Mouse (Mus musculus) liver, embryonic 14.5 days (tissue): ENCODE measurements at regions not wholly inside any gene's neighbourhood (a gene's known extent, or its start where the extent isn't known, plus 50 kb on each side); places are given as distances from the start of the nearest gene placed in this dataset.

ENCODE experiments used
- ATAC-seq: fragments of 200-750 bp; cut with Nextera tagmentation; 2 replicates; pipeline ENCODE4 v1.8.0; 2017; ENCODE audit warnings: moderate number of reproducible peaks, mild to moderate bottlenecking, moderate library complexity; ENCODE audit not compliant: insufficient read depth
- DNase-seq, 3 experiments: peaks; one replicate each; pipeline ENCODE4 v3.0.0-alpha.2; 2012 to 2013; ENCODE audit warnings: low read depth in 3 of 3, low spot score in 3 of 3
- H3K27ac ChIP-seq: fragments of 300-500 bp; sonication (generic); 2 replicates; pipeline ENCODE4 v1.5.1; 2014; ENCODE audit warnings: moderate library complexity, mild to moderate bottlenecking, control low read depth, inconsistent platforms
- H3K27me3 ChIP-seq: fragments of 300-500 bp; sonication (generic); 2 replicates; pipeline ENCODE4 v1.6.1; 2014; ENCODE audit warnings: mild to moderate bottlenecking, low read length, moderate library complexity; ENCODE audit not compliant: control insufficient read depth, insufficient read depth
- H3K36me3 ChIP-seq: fragments of 300-500 bp; sonication (generic); replicated peaks from 2 replicates; pipeline ENCODE4 v1.6.1; 2014; ENCODE audit warnings: low read depth; ENCODE audit not compliant: control insufficient read depth, insufficient read depth
- H3K4me1 ChIP-seq, 2 experiments: fragments of 200-500 bp in 1 of 2; fragments of 300-500 bp in 1 of 2; sonication (generic) in 1 of 2; replicated peaks; 2 replicates each; pipeline ENCODE4 v1.6.1; 2012 to 2014; ENCODE audit warnings: antibody characterized with exemption in 1 of 2, inconsistent platforms in 1 of 2, low read length in 1 of 2; ENCODE audit not compliant: control insufficient read depth in 2 of 2, insufficient read depth in 2 of 2
- H3K4me2 ChIP-seq: fragments of 300-500 bp; sonication (generic); 2 replicates; pipeline ENCODE4 v1.6.1; 2014; ENCODE audit warnings: low read depth, mild to moderate bottlenecking, control low read depth, moderate library complexity
- H3K4me3 ChIP-seq, 2 experiments: fragments of 200-500 bp in 1 of 2; fragments of 300-500 bp in 1 of 2; sonication (generic) in 1 of 2; 2 replicates each; pipeline ENCODE4 v1.5.1; 2012 to 2014; ENCODE audit warnings: low read depth in 2 of 2, low read length in 2 of 2, mild to moderate bottlenecking in 2 of 2, control low read depth in 1 of 2, inconsistent platforms in 1 of 2, moderate library complexity in 1 of 2; ENCODE audit not compliant: insufficient read depth in 1 of 2
- H3K9ac ChIP-seq: fragments of 300-500 bp; sonication (generic); replicated peaks from 2 replicates; pipeline ENCODE4 v1.6.1; 2014; ENCODE audit warnings: mild to moderate bottlenecking, control low read depth, moderate library complexity
- H3K9me3 ChIP-seq: fragments of 300-500 bp; sonication (generic); 2 replicates; pipeline ENCODE4 v1.6.1; 2016; ENCODE audit warnings: low read length, mixed read lengths; ENCODE audit not compliant: control insufficient read depth
- CTCF ChIP-seq: IDR thresholded peaks from 2 replicates; pipeline ENCODE4 v1.5.1; 2016; ENCODE audit warnings: antibody characterized with exemption, low read depth, control low read depth
- EP300 ChIP-seq: IDR thresholded peaks from 2 replicates; pipeline ENCODE4 v1.6.1; 2016; ENCODE audit warnings: antibody characterized with exemption, low read depth
- WGBS: fragments of 180-500 bp; shearing (Covaris S2); extraction: QIAGEN DNeasy Blood & Tissue Kit; methylation state at CpG from one replicate; pipeline ENCODE4 v1.1.7; 2014; ENCODE audit not compliant: insufficient replicate concordance; 5-methylcytosine and 5-hydroxymethylcytosine counted together

GRCm38 (mm10) chr3:34562893-34563292 lies 87.3 kb upstream of the Sox2 start:
- DNase-seq = no peak
- no peak for TF ChIP-seq EP300
- no peak for TF ChIP-seq CTCF
- Histone ChIP-seq H3K27ac (no peak overlapping the region), H3K9ac (no peak overlapping the region), H3K9me3 (no peaks in the 10 kb centered on the region), H3K4me1 (no peaks in the 10 kb centered on the region), H3K4me3 (no peak overlapping the region), H3K27me3 (no peaks in the 10 kb centered on the region), H3K4me2 (no peak overlapping the region), H3K36me3 (no peaks in the 10 kb centered on the region)
- no peak for ATAC-seq
- 54% methylated on average over 8 of the region's 8 CpGs for WGBS

DNA sequence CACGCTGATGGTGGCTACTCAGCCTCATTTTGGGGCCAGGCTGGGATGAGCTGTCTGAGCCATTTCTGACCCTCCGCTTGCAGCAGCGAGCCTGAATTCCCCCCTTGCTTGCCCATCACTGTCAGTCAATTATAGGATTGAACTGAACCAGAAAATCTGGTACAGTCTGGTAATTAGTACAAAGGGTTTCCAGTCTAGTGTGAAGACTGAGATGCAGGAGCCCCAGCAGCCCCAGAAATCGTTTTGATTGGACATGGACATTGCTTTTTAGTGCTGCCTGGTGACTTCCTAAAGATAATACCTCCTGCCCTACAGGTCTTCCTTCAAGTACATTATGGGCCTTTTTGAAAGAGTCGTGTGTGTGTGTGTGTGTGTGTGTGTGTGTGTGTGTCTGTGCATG lies 88.5 kb upstream of the Sox2 start:
- ATAC-seq (no peak), DNase-seq (no peak)
- TF ChIP-seq CTCF (no peak), EP300 (no peak)
- Histone ChIP-seq H3K27ac (no peak overlapping the region), H3K36me3 (no peaks in the 10 kb centered on the region), H3K4me3 (no peak overlapping the region), H3K9ac (no peak overlapping the region), H3K4me2 (no peak overlapping the region), H3K27me3 (no peaks in the 10 kb centered on the region), H3K4me1 (no peaks in the 10 kb centered on the region), H3K9me3 (no peaks in the 10 kb centered on the region)
- 49% methylated on average over 5 of the region's 5 CpGs for WGBS

DNA sequence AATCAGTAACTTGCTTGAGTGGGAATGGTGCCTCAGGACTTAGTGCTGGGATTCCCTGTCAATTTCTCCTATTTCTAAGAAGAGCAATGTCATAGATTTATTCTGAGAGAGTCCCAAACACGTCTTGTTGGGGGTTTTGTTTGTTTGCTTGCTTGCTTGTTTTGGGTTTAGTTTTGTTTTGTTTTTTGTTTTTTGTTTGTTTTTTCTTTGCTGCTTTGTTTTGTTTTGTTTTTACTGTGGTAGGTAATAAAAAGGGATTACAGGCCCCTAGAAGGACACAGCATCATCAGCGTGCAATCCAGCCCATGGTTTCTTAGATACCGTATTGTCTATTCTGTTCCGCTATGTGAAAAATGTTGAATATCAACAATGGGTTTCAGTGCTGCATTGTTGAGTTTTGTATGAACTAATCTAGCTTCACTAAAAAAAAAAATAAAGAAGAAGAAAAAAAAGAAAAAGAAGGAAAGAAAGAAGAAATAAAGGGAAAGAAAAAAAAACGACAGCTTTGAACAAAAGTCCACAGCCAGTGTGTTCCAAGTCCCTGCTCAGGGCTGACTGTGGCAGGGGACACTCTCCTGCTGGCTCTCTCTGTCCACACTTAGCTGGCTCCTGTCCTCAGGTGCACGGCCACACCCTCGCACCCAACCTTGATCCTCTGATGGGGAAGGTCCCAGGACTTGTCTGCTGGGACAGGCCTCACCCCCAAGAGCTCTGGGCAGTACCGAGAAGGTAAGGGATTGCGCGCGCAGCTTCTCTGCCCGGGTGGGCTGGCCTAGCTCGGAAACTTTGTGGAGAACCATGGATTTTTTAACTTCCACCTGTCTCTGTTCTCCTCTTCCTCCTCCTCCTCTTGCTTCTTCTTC lies 90.1 kb upstream of the Sox2 start:
- no peaks in the 10 kb centered on the region for H3K27me3 ChIP-seq
- WGBS = 71% methylated on average over 13 of the region's 13 CpGs
- no peaks in the 10 kb centered on the region for H3K36me3 ChIP-seq
- TF ChIP-seq EP300 (no peak), CTCF (no peak)
- no peaks in the 10 kb centered on the region for H3K9me3 ChIP-seq
- H3K4me3 ChIP-seq = no peak overlapping the region
- H3K27ac ChIP-seq = no peak overlapping the region
- DNase-seq (no peak), ATAC-seq (no peak)
- no peak overlapping the region for H3K4me2 ChIP-seq
- no peak overlapping the region for H3K9ac ChIP-seq
- no peaks in the 10 kb centered on the region for H3K4me1 ChIP-seq

- no peak overlapping the region for H3K4me2 ChIP-seq
- no peak for DNase-seq
- WGBS = 58% methylated on average over 10 of the region's 10 CpGs
- H3K9me3 ChIP-seq = no peaks in the 10 kb centered on the region
- no peak overlapping the region for H3K4me3 ChIP-seq
- H3K27ac ChIP-seq = no peak overlapping the region
- TF ChIP-seq EP300 (no peak), CTCF (no peak)
- ATAC-seq = no peak
- H3K4me1 ChIP-seq = no peaks in the 10 kb centered on the region
- no peak overlapping the region for H3K9ac ChIP-seq
- H3K36me3 ChIP-seq = no peaks in the 10 kb centered on the region
- H3K27me3 ChIP-seq = no peaks in the 10 kb centered on the region
These were observed 91.2 kb upstream of the Sox2 start for GRCm38 (mm10) chr3:34558821-34559520.

DNA sequence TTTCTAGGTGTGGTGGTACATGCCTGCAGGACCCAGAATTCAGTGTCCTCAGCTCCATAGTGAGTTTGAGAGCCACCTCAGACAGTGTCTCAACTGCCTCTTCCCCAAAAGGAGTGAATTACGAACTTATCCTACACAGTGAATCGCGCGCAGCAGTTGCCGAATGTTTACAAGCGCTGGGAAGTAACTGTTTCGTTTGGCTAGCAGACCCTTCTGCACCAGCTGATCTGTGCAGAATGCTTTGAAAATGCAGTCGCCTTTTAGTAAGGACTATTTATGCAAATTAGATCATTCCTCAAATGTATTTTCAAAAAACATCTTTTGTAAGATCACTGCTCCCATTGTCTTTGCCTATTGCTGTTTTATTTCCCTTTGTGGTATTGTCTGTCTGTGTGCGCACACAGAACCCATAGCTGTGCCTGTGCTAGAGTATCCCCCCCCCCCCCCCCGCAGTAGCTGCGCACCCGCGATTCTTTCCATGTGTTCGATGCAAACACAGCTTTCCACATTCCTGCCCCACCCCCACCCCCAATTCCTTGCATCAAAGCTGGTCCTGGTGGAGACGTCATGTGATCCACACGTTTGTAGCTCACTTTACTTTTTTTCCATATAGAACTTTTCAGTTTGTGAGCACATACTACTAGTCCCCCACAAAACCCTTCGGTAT lies 97.5 kb upstream of the Sox2 start:
- ATAC-seq = no peak
- H3K27ac ChIP-seq = no peak overlapping the region
- H3K4me3 ChIP-seq = no peak overlapping the region
- no peaks in the 10 kb centered on the region for H3K4me1 ChIP-seq
- no peaks in the 10 kb centered on the region for H3K36me3 ChIP-seq
- H3K9ac ChIP-seq = no peak overlapping the region
- no peak overlapping the region for H3K4me2 ChIP-seq
- H3K27me3 ChIP-seq = no peaks in the 10 kb centered on the region
- no peaks in the 10 kb centered on the region for H3K9me3 ChIP-seq
- TF ChIP-seq EP300 = no peak
- TF ChIP-seq CTCF = no peak
- 58% methylated on average over 17 of the region's 17 CpGs for WGBS
- DNase-seq = no peak
